Mouse (Mus musculus) frontal cortex, adult 2 months (tissue): ENCODE measurements at regions not wholly inside any gene's neighbourhood (a gene's known extent, or its start where the extent isn't known, plus 50 kb on each side); places are given as distances from the start of the nearest gene placed in this dataset.
"Not testable (repeated sequence)": the region's sequence is repeated elsewhere in the genome, so short reads cannot be mapped to it uniquely, and the experiment has no call there.

Source experiments
- DNase-seq, 2 experiments: peaks; one replicate each; pipeline ENCODE4 v3.0.0; 2022; ENCODE audit warnings: low spot score in 1 of 2; ENCODE audit errors: extremely low spot score in 1 of 2

GRCm38 (mm10) chr9:76407549-76407948 lies 83.9 kb upstream of the Hcrtr2 start:
- no peak for DNase-seq

GRCm38 (mm10) chr9:76401897-76402670 lies 78.4 kb upstream of the Hcrtr2 start:
- not testable (repeated sequence) for DNase-seq

- DNase-seq: no peak
Measured at GRCm38 (mm10) chr9:76400900-76401299, 77.2 kb upstream of the Hcrtr2 start.

- no peak for DNase-seq
Measured at GRCm38 (mm10) chr9:76393763-76394162, 70.1 kb upstream of the Hcrtr2 start.

GRCm38 (mm10) chr9:76390839-76391238 lies 67.2 kb upstream of the Hcrtr2 start:
- DNase-seq: peak in 1 of 2 experiments; percentile 72
